Mouse (Mus musculus): Measurements from ENCODE around the gene Entpd6. TPM values are rescaled to one million over a fixed set of nuclear protein-coding genes. Genes with fewer than 3 reads are reported as not detected.

Entpd6 gene
- polyA plus RNA-seq, 1 experiment from 2014 or later: 31.2 TPM

DNA sequence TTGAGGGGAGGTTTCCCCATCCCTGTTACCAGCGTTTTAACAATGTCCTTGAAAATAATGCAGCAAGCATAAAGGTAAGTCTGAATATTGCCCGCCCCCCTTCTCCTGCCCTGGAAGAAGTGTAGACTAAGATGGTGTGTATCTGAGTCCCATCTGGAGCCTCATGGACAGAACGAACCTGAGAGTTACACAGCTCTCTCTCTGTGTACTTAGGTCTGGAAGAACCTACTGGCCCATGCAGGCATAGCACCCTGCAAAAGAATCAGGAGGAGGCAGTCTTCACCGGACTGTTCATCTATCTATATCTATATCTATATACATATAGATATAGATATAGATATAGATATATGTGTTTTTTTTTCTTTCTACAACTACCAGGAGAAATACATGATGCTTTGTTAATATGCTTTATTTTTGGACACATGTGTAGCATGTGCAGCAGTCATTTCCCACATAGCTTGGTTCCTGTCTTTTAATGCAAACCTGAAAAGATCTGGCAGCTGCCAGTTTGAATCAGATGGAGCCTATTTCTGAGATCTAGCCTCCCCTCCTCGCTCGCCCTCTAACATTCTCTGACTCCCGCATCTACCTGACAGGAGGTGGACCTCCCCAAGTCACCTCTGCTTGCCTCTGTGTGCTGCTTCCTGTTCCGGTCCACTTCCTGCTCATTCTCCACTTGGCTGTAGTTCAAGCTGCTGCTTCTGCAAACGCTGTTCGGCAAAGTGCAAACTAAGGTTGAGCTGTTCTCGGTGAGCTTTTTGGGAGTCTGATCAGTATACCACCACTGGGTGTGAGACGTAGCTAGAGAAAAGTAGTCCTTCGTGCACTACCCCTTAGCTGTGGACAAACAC, 1.5 kb downstream of the Entpd6 start:
- no peak for ATAC-seq (ENCODE audit: insufficient read depth, low FRiP score, low TSS enrichment)
- peak overlapping the region; percentile 66; the same call in 1 of the 2 replicates for H3K4me2 ChIP-seq (ENCODE audit: low read depth)
- 84% methylated on average over 13 of the region's 13 CpGs for WGBS

DNA sequence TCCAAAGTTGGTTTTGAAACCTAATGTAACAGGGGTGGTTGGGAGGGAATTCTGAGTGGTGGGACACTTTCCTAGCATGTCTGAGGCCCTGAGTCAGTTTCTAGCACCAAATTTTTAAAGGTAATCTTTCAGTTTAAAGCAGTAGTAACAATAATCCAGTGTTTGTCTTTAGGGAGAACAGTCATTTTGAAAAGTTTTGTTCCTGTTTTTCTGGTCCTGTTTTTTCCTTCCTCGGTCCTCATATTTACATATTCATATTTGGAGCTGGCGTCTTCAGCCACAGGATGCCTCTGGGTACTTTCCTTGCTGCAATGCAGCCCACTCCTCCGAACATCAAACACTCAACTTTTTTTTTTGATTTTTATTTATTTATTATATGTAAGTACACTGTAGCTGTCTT, 6.2 kb downstream of the Entpd6 start:
- Histone ChIP-seq H3K27me3 (ENCODE audit: control insufficient read depth, insufficient read depth, low read length) (no peaks in the 10 kb centered on the region), H3K4me1 (ENCODE audit: control insufficient read depth, insufficient read depth, low read length) (no peaks in the 10 kb centered on the region), H3K9me3 (ENCODE audit: control insufficient read depth, low read length) (no peaks in the 10 kb centered on the region), H3K27ac (ENCODE audit: low read depth, low read length) (no peak overlapping the region), H3K36me3 (ENCODE audit: control insufficient read depth, insufficient read depth, low read length) (peaks cover 2% of the 10 kb centered on the region), H3K4me3 (ENCODE audit: low read depth, low read length) (no peak overlapping the region), H3K9ac (ENCODE audit: low read length) (no peak overlapping the region), H3K4me2 (ENCODE audit: low read depth) (no peak overlapping the region)
- DNase-seq (ENCODE audit: low spot score) (no peak), ATAC-seq (ENCODE audit: insufficient read depth, low FRiP score, low TSS enrichment) (no peak)
- whole genome bisulfite sequencing: 91% methylated on average over 3 of the region's 3 CpGs

More for the DNA sequence above, 1.5 kb downstream of the Entpd6 start:
- Histone ChIP-seq H3K4me1 (ENCODE audit: control insufficient read depth, insufficient read depth, low read length) (0 out of 2 replicates have a peak, but pooled peaks cover 3% of the 10 kb centered on the region), H3K9ac (ENCODE audit: low read length) (no peak overlapping the region), H3K36me3 (ENCODE audit: control insufficient read depth, insufficient read depth, low read length) (no peaks in the 10 kb centered on the region), H3K27ac (ENCODE audit: low read depth, low read length) (no peak overlapping the region), H3K9me3 (ENCODE audit: control insufficient read depth, low read length) (no peaks in the 10 kb centered on the region), H3K4me3 (ENCODE audit: low read depth, low read length) (no peak overlapping the region), H3K27me3 (ENCODE audit: control insufficient read depth, insufficient read depth, low read length) (0 out of 2 replicates have a peak, but pooled peaks cover 3% of the 10 kb centered on the region)
- no peak for DNase-seq (ENCODE audit: low spot score)

DNA sequence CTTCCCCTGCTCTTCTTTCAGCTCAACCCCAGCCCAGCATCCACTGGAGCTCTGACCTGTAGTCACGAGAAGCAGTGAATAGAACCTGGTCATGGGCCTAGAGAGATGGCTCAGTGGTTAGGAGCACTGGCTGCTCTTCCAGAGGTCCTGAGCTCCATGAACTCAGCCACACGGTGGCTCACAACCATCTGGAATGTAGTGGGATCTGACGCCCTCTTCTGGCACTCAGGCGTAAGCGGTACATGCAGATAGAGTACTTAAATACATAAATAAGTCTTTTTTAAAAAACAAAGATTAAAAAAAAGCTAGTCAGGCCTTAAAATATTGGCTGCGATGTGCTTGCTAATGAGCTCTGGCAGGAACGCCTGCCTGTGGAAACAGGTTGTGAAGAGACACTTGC, 12.6 kb downstream of the Entpd6 start:
- no peaks in the 10 kb centered on the region for H3K9me3 ChIP-seq (ENCODE audit: control insufficient read depth, low read length)
- no peak overlapping the region for H3K4me2 ChIP-seq (ENCODE audit: low read depth)
- ATAC-seq (ENCODE audit: insufficient read depth, low FRiP score, low TSS enrichment) (no peak), DNase-seq (ENCODE audit: low spot score) (no peak)
- H3K9ac ChIP-seq (ENCODE audit: low read length): no peak overlapping the region
- H3K4me1 ChIP-seq (ENCODE audit: control insufficient read depth, insufficient read depth, low read length): 0 out of 2 replicates have a peak, but pooled peaks cover 3% of the 10 kb centered on the region
- no peaks in the 10 kb centered on the region for H3K27me3 ChIP-seq (ENCODE audit: control insufficient read depth, insufficient read depth, low read length)
- no peak overlapping the region for H3K4me3 ChIP-seq (ENCODE audit: low read depth, low read length)
- H3K36me3 ChIP-seq (ENCODE audit: control insufficient read depth, insufficient read depth, low read length): peaks cover 5% of the 10 kb centered on the region
- WGBS: 87% methylated on average over 7 of the region's 7 CpGs
- H3K27ac ChIP-seq (ENCODE audit: low read depth, low read length): no peak overlapping the region

DNA sequence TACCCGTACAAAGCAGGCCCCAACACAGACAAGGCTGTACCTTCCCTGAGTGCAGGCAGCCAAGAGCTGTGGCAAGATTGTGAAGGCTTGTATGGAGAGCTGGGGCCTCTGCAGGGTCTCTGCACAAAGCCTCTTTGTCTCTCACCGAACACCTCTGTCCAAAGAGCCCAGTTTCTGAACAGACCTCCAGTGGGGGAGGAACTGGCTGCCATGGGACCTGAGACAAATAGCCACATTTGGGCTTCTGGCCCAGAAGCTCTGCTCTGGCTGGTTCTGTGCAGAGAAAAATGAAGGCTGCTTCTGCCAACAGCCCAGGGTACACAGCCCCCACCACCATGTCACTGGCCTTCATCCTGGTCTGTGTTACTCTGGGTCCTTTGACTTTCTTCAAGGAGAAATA, 16.8 kb downstream of the Entpd6 start:
- WGBS: 63% methylated on average over 2 of the region's 2 CpGs
- DNase-seq (ENCODE audit: low spot score): no peak
- ATAC-seq (ENCODE audit: insufficient read depth, low FRiP score, low TSS enrichment): no peak
- Histone ChIP-seq H3K27ac (ENCODE audit: low read depth, low read length) (no peak overlapping the region), H3K9ac (ENCODE audit: low read length) (no peak overlapping the region), H3K9me3 (ENCODE audit: control insufficient read depth, low read length) (no peaks in the 10 kb centered on the region), H3K4me2 (ENCODE audit: low read depth) (no peak overlapping the region), H3K4me3 (ENCODE audit: low read depth, low read length) (no peak overlapping the region), H3K4me1 (ENCODE audit: control insufficient read depth, insufficient read depth, low read length) (0 out of 2 replicates have a peak, but pooled peaks cover 3% of the 10 kb centered on the region), H3K36me3 (ENCODE audit: control insufficient read depth, insufficient read depth, low read length) (peaks cover 3% of the 10 kb centered on the region; the same call in 1 of the 2 replicates), H3K27me3 (ENCODE audit: control insufficient read depth, insufficient read depth, low read length) (no peaks in the 10 kb centered on the region)

DNA sequence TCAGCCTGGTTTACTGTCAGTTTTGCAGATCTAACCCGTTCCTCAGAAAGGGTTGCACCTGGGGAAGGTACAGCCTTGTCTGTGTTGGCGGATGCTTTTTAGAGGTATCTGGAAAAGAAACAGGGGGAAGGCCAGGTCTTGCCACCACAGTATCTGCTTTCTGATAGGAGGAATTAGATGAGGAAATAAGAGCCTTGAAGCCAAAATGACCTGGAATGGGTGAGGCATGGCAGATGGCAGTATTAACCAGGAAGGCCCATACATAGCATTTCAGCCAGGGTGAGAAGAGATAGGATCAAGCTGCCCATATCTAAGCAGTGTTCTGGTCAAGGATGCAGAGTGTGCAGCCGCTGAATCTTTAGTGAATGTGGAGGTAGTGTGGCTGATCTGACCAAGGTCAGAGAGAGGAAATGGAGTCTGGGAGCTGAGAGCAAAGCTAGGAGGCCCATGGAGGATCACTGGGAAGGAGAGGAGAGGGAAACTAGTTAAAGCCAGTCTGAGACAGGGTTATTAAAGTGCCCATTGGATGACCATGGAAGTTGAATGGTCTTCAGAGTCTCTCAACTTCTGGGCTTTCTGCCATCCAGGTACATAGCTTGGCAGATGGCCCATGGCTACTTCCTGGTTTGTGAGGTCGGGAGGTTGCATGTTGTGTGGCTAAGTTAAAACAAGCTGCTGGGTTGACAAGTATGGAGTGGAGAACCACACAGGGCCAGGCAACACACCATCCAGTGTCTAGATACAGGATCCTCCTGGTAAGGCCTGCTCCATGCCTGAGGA, 17.4 kb downstream of the Entpd6 start:
- DNase-seq (ENCODE audit: low spot score) (no peak), ATAC-seq (ENCODE audit: insufficient read depth, low FRiP score, low TSS enrichment) (no peak)
- no peaks in the 10 kb centered on the region for H3K27me3 ChIP-seq (ENCODE audit: control insufficient read depth, insufficient read depth, low read length)
- H3K4me3 ChIP-seq (ENCODE audit: low read depth, low read length): no peak overlapping the region
- H3K36me3 ChIP-seq (ENCODE audit: control insufficient read depth, insufficient read depth, low read length): peaks cover 3% of the 10 kb centered on the region; the same call in 1 of the 2 replicates
- WGBS: 89% methylated on average over 4 of the region's 4 CpGs
- H3K9me3 ChIP-seq (ENCODE audit: control insufficient read depth, low read length): no peaks in the 10 kb centered on the region
- H3K27ac ChIP-seq (ENCODE audit: low read depth, low read length): no peak overlapping the region
- no peak overlapping the region for H3K4me2 ChIP-seq (ENCODE audit: low read depth)
- H3K9ac ChIP-seq (ENCODE audit: low read length): no peak overlapping the region
- H3K4me1 ChIP-seq (ENCODE audit: control insufficient read depth, insufficient read depth, low read length): 0 out of 2 replicates have a peak, but pooled peaks cover 3% of the 10 kb centered on the region

DNA sequence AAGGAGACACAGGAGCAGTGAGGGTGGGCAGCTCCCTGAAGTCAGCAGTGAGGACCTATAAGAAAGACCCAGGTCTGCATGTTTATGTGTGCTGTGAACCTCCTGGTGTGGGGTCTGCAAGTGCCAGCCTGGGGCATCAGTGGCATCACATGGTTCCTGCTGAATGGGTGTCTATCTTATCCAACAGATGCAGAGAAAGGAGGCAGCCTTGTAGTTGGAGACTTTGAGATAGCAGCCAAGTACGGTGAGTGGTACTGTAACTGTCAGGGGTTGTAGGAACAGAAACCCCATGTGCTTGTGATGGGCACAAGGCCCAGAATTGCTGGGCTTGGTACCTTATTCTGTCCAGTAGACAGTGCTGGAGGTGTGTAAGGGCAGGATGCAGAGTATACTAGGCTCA, 19.8 kb downstream of the Entpd6 start:
- 95% methylated on average over 1 of the region's 1 CpGs for WGBS
- Histone ChIP-seq H3K4me1 (ENCODE audit: control insufficient read depth, insufficient read depth, low read length) (0 out of 2 replicates have a peak, but pooled peaks cover 3% of the 10 kb centered on the region), H3K9me3 (ENCODE audit: control insufficient read depth, low read length) (no peaks in the 10 kb centered on the region), H3K36me3 (ENCODE audit: control insufficient read depth, insufficient read depth, low read length) (peaks cover 3% of the 10 kb centered on the region; the same call in 1 of the 2 replicates), H3K27ac (ENCODE audit: low read depth, low read length) (no peak overlapping the region), H3K4me3 (ENCODE audit: low read depth, low read length) (no peak overlapping the region), H3K4me2 (ENCODE audit: low read depth) (no peak overlapping the region), H3K27me3 (ENCODE audit: control insufficient read depth, insufficient read depth, low read length) (no peaks in the 10 kb centered on the region), H3K9ac (ENCODE audit: low read length) (no peak overlapping the region)
- no peak for ATAC-seq (ENCODE audit: insufficient read depth, low FRiP score, low TSS enrichment)
- no peak for DNase-seq (ENCODE audit: low spot score)

DNA sequence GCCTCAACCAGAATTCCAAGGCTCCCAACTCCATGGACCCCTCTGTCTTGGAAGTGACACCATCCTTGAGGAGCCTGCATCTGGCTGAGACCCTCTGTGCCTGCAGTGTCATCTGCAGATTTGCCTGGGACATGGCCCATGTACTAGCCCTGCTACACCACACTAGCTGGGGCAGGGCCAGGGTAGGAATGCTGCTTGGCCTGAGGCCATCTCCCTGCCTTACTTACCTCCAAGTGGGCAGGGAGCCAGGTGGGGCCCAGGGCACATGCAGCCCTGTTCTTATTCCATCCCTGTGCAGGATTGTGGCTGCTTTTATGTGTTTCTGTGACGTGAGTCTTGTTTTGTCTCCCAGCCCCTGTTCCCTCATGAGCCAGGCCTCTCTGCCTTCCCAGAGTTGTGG, 21.9 kb downstream of the Entpd6 start:
- ATAC-seq (ENCODE audit: insufficient read depth, low FRiP score, low TSS enrichment): no peak
- H3K9me3 ChIP-seq (ENCODE audit: control insufficient read depth, low read length): no peaks in the 10 kb centered on the region
- H3K27ac ChIP-seq (ENCODE audit: low read depth, low read length): no peak overlapping the region
- peaks cover 3% of the 10 kb centered on the region; the same call in 1 of the 2 replicates for H3K36me3 ChIP-seq (ENCODE audit: control insufficient read depth, insufficient read depth, low read length)
- no peak overlapping the region for H3K9ac ChIP-seq (ENCODE audit: low read length)
- H3K27me3 ChIP-seq (ENCODE audit: control insufficient read depth, insufficient read depth, low read length): no peaks in the 10 kb centered on the region
- DNase-seq (ENCODE audit: low spot score): no peak
- WGBS: 89% methylated on average over 1 of the region's 1 CpGs
- H3K4me2 ChIP-seq (ENCODE audit: low read depth): no peak overlapping the region
- H3K4me3 ChIP-seq (ENCODE audit: low read depth, low read length): no peak overlapping the region
- H3K4me1 ChIP-seq (ENCODE audit: control insufficient read depth, insufficient read depth, low read length): no peaks in the 10 kb centered on the region

DNA sequence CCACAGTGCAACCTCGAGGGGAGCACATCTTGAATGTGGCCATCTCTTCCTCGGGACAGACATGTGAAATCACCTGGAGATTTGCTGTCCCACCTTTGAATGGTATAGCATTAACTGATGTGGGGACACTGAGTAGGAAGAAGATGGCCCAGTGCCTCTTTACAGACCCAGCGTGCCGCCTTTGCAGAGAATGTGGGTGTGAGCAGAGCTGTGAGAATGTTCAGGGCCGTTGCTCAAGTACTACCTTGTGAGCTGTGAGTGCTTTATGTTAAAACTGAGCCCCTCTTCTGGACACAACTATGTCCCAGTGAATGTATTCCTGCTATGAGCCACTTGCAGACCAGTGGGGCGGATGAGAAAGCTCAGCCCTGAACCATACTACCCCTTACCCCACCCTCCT, 22.3 kb downstream of the Entpd6 start:
- no peak overlapping the region for H3K4me3 ChIP-seq (ENCODE audit: low read depth, low read length)
- ATAC-seq (ENCODE audit: insufficient read depth, low FRiP score, low TSS enrichment) (no peak), DNase-seq (ENCODE audit: low spot score) (no peak)
- no peaks in the 10 kb centered on the region for H3K4me1 ChIP-seq (ENCODE audit: control insufficient read depth, insufficient read depth, low read length)
- no peak overlapping the region for H3K27ac ChIP-seq (ENCODE audit: low read depth, low read length)
- H3K9ac ChIP-seq (ENCODE audit: low read length): no peak overlapping the region
- peaks cover 3% of the 10 kb centered on the region; the same call in 1 of the 2 replicates for H3K36me3 ChIP-seq (ENCODE audit: control insufficient read depth, insufficient read depth, low read length)
- H3K9me3 ChIP-seq (ENCODE audit: control insufficient read depth, low read length): no peaks in the 10 kb centered on the region
- no peaks in the 10 kb centered on the region for H3K27me3 ChIP-seq (ENCODE audit: control insufficient read depth, insufficient read depth, low read length)
- 91% methylated on average over 6 of the region's 6 CpGs for WGBS
- no peak overlapping the region for H3K4me2 ChIP-seq (ENCODE audit: low read depth)

All from neural tube, embryonic 11.5 days (tissue).